Mouse (Mus musculus) granulocyte monocyte progenitor cell, adult 5-6 weeks (primary cell): ENCODE measurements at regions not wholly inside any gene's neighbourhood (a gene's known extent, or its start where the extent isn't known, plus 50 kb on each side); places are given as distances from the start of the nearest gene placed in this dataset.

Experiments used
- ATAC-seq: replicated peaks from 2 replicates; pipeline ENCODE4 v1.8.0; 2016; ENCODE audit warnings: mild to moderate bottlenecking, moderate TSS enrichment, inconsistent platforms; ENCODE audit not compliant: poor library complexity, severe bottlenecking

DNA sequence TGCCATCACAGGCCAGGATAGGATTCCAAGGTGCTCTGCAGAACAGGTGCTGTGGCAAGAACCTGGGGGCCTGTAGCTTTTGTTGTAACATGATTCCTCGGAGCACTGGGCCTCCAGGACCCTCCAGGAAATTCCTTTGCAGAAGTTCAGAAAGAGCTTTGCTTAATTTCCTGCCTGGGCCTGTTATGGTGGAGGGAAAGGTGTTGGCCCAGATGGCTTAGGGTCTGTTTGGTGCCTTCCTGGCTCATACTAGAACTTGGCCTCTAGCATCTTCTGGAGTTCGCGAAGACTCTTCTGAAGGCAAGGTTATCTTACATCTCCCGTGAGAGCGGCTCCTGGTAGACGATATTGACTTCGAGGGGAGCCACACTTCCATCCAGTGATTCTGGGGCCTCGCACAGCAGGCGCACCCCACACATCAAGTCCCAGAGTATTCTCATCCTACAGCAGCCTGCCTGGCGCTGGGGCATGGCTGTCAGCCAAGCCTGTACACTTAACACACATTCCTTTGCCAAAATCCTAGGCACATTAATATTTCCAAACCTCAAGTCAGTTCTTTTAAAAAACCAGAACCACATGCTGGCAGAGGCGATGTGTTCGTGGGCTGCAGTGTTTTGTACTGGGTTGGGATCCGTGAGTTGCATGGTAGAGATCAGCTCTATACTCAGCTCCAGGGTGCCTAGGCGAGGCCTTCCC is 54.5 kb upstream of the Cxcl14 start:
- no peak for ATAC-seq

DNA sequence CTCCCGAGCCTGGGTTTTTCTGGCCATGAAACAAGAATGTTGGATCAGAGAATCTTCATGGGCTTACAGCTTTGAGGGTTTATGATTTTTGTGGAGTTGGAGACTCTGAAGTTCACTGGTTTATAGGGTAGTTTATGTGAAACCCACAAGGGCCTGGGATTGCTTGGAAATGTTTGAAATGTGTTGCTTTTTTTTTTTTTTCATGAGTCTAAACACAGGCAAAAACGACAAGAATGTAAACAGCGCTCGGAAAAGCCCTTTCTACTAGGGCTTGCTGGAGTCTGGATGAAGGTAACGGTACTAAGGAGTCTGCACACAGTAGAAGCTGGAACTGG is 55.0 kb upstream of the Cxcl14 start:
- no peak for ATAC-seq

DNA sequence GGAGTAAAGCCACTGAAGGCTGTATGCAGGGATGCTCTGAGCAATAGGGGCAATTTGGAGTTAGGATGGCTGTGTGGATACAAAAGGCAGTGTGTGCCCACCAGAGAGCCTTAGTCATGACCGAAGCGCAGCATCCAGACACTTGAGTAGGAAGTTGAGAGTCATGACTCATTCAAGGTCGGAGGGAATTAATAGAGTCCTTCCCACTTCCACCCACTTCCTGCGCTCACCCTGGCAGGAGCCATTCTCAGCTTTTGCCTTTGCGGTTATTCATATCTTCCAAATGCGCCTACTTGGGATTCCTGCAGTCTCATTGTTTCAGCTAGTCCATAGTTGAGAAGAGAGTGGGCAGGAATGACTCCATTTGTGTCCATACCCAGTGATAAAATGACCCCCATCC is 56.1 kb upstream of the Cxcl14 start:
- ATAC-seq = peak; percentile 68

DNA sequence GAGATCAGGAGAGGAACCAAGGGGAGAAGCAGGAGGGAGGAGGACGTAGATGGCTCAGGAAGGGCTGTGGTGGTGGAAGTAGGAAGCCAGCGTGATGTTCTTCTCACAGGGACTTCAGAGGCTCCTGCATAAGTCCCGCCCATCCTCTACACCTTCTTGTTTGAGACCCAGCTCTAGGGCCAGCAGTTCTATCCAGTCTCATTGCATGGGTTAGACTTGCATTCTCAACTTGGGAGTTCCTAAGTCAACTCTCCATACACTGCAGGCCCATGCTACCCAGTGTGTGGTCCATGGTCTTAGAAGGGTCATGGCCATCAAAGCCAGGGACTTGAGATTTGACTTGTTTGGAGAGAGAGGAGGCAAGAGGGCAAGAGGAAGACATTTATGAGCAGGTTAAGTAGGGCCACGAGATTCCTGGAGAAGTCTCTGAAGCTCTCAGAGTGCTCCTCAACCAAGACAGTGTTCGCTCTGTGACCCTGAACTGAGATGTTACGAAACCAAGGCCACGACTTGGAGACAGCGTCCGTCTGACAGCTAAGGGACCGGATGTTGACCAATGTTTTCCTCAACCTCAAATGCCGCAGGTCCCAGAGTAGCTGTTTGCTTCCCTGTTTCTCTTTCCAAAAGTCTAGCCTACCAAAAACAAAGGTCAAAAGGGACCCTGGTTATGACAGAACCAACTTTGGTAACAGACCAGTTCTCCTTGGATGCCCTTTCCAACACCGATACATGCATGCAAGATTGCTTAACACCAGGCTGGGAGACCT is 56.7 kb upstream of the Cxcl14 start:
- peak; percentile 82 for ATAC-seq

DNA sequence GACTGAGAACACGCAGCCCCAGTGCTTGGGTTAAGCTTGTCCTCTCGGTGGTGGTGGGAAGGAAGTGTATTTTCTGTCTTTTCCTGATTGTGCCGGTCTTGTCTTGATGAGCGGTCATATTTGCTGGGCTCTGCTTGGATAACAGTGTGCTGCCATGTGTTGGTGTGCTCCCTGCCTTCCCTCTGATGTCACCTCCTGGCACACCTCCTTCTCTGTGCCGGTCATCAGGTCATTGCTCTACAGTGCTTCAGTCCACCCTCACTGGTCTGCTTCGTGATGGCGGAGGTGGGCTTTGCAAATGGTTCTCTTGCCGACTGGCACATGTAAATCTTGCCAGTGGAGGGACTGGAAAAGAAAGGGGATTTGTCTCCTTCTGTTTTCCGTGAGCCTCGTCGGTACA is 57.6 kb upstream of the Cxcl14 start:
- no peak for ATAC-seq

DNA sequence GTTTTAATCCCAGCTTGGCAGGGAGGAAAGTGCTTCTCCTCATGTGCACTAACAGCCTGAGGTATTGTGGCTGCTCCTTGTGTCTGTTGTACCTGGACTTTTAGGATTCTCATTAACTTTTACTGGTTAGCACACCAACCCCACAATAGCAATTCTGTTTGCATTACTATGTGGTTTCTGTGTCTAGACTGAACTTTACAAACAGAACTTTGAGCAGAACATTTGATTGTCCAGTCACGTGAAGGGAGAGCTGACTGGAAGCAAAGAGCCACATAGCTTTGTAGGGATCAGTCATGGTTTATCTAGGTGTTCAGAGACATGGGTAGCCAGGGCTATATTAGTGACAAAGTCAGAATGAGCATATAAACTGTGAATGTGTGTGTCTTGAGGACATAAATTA is 58.3 kb upstream of the Cxcl14 start:
- ATAC-seq = no peak

DNA sequence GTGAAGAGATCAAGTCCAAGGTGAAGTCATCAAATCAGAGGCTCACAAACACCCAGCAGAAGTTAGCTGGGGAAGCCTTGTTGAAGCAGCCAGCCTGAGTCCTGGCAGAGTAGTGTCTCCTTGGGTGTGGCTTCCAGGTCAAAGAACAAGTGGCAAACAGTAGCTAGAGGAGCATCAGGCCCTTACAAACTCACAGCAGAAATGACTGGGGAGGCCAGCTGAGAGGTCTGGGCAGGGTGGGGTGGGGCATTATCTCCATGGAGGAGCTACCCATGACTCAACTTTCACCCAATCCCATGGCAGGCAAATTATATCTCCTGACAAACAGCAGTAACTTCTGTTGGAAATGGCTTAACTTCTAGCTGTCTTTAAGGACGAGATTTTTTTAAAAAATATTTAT is 60.6 kb upstream of the Cxcl14 start:
- ATAC-seq = no peak

DNA sequence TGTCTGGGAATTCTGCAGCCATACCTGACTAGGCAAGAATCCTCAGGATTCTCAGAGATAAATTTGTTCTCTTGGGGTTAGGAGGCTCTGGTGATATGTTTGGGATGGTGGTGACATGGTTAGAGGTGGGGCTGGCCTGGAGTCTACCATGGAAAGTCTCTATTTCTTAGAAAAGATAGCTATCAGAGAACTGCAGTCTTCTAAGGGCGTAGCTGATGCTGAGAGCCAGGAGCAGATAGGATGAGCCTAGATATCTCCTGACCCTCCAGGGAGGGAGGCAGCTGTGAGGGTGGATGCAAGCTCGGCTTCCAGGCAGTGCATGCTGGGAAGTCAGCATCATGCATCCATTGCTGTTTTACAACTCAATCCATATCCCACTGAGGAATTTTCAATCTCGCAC is 61.6 kb upstream of the Cxcl14 start:
- ATAC-seq = no peak

DNA sequence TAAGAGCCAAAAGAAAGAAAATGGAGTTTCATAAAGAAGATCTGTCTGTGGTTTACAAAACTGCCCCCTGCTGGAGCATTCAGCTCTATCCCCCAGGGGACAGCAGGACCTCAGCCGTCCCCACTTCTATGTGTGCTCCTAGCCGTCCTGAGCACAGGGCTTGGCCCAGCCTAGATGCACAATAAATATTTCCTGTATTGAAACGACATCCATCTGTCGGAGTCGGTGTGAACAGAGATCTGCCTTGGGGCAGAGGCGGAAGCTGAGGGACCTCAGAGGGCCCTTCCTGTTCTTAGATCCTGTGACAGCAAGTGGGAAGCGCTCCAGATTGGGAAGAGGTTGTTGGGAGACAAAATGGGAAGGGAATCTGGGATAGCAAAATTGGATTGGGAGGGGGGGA is 62.5 kb upstream of the Cxcl14 start:
- ATAC-seq = no peak

DNA sequence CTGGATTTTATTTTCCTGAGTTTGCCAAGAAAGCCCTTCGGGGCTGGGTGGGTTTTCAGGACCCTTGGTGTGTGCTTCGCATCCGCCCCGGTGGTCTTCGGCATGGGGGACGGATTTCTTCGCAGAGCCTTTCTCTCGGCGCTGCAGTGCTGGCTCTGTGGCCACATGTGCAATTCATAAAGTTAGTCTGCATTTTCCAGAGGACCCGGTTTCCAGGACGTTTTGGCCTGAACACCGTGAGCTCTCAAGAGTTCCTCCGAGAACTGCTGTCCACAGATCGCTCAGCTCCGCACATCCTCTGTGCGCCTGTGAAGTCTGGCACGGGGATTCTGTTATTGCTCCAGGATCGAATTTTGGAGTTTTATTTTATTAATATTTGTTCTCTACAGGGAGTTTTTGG is 63.2 kb upstream of the Cxcl14 start:
- ATAC-seq = no peak

DNA sequence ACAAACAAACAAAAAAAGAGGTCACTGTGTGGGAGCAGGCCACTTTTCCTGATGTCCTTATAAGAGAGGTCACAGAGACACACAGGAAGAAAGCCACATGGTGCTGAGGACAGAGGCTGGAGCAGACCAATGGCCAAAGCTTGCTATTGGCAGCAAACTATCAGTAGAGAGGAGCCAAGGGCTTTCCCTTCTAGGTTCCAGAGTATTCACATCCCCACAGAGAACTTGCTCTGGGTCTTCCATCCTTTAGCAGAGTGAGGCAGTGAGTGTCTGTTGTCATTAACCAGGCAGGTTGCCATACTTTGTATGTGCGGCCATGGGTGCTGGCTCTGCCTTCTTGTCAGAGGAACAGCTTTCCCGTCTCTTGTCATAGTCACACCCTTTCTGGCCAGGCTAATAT is 64.5 kb upstream of the Cxcl14 start:
- no peak for ATAC-seq

DNA sequence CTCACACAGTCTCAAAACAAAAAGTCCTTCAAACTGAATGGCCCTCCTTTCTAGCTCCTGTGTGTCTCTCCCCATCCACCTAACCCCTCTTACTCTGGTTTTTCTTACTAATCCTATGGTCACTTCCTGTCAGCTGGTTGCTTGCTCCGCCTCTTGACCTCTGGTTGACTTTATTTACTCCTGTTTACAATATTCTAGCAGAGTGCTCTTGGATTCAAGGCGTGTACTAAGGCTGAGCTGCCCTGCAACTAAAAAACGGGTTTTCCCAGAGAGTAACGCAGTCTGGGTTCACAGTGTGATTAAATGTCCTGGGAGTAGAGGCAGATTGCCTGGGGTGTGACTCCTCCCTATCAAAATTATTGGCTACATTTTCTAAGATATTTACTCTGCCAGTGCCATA is 64.2 kb upstream of the Gm3045 start:
- no peak for ATAC-seq

DNA sequence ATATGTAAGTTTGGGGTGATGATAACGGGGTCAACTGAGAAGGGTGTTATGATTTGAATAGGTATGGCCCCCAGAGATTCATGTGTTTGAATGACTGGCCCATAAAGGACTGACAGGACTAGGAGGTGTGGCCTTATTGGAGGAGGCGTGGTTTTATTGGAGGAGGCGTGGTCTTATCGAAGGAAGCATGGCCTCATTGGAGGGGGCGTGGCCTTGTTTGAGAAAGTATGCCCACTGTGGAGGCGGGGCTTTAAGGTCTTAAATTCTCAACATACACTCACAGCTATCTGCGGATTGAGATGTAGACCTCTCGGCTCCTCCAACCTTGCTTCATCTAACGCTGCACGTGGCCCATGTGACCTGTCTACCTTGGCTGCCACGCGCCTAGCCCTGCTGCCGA is 63.7 kb upstream of the Gm3045 start:
- 0 out of 2 replicates have a peak, but pooled peaks have one; percentile 14 for ATAC-seq

DNA sequence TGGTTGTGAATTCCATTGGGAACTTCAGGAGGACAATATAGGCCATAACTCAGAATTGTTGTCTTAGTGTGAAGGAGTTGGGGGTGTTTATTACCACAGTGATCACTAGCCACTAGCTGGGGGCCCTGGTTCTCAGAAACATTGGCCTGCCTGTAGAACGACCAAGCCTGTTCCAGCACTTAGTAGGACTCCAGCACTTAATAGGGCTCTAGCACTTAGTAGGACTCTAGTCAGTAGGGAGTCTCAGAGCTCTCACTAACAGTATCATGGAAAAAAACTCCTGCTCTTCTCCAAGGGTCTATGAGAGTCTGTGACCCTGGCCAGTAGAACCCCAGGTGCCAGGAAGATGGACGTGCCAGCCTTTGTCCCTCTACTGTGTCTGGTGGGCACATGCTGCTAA is 56.8 kb upstream of the Gm3045 start:
- ATAC-seq = no peak

DNA sequence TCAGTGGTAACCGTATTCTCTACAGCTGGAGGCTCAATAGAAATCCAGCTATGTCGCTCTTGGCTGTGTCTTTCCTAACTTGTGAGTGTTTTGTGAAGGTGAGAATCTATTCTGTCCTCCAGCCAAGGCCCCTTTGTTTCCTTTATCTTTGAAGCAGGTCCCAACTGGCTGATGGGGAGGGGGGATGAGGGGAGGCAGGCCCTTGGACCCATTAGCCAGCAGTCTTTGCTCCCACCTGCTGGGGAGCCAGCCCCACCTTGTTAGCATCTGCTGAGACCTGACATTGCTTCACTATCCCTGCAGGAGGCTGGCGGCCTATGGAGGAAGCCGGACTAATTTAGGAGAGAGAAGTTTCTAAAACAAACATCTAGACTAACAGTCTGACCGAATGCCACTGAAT is 55.0 kb upstream of the Gm3045 start:
- ATAC-seq = no peak

DNA sequence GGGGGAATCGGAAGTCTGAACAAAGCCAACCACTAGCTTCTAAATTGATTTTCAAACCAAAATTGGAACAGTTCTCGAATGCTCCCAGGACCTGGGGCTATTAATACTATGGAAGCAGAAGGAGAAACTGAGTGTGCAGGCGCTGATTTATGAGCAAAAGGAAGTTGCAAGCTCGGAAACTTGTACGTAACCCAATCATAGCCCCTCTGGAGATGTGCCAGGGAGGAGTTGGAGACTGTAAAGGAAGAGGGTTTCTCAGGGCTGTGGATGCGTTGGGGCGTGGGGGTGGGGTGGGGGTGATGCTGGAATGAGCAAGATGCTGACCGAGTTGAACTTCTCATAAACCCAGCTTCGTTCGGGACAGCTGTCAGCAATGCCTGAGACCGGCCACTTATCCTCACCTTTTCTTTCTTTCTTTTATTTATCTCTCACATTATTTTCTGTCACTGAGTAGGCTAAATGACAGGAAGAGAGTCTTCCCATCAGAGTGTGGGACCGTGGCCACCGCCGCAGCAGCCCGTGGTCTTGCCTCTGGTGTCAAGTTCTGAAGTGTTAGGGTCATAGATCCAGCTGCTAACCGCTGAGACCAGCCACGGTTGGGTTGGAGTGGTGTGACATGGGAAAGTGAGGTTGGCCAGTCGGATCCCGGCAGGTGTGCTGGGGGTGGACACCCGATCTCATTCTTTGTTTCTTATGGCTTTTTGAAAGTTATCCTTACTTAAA is 54.2 kb upstream of the Gm3045 start:
- no peak for ATAC-seq

DNA sequence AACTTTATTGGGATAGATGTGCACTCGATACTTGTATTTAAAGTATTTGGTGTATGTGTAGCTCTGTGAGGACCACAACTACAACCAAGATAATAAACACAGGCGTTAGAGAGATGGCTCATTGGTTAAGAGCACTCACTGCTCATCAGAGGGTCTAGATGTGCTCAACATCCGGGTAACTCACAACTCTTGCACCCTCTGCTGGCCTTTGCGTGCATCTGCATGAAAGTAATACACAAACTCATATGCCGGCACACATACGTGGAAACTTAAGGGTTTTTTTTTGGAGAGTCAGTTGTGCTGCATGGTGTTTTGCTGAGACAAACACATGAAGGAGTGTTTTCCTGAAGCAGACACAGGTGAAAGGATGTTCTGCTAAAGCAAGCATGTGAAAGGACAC is 53.7 kb upstream of the Gm3045 start:
- no peak; the same call in 1 of the 2 replicates for ATAC-seq
